Mouse (Mus musculus): ENCODE results near the gene Ctcf. TPM values are rescaled to one million over a fixed set of nuclear protein-coding genes. Genes with fewer than 3 reads are reported as not detected.

The Ctcf gene
- total RNA-seq, 2 experiments from 2014 or later, result 112 to 113 TPM

- no peak for ATAC-seq (replicated peaks; ENCODE audit: low FRiP score, low TSS enrichment, poor library complexity, severe bottlenecking)
Observed at GRCm38 (mm10) chr8:105722861-105723260, 86.5 kb downstream of the Ctcf start.

- no peak for ATAC-seq (replicated peaks; ENCODE audit: low FRiP score, low TSS enrichment, poor library complexity, severe bottlenecking)
Observed at GRCm38 (mm10) chr8:105725726-105726125, 89.4 kb downstream of the Ctcf start.

GRCm38 (mm10) chr8:105727397-105728124 lies 91.2 kb downstream of the Ctcf start:
- ATAC-seq (replicated peaks; ENCODE audit: low FRiP score, low TSS enrichment, poor library complexity, severe bottlenecking), result peak; percentile 81

- peak; percentile 91 for ATAC-seq (replicated peaks; ENCODE audit: low FRiP score, low TSS enrichment, poor library complexity, severe bottlenecking)
Observed at GRCm38 (mm10) chr8:105732186-105732585, 95.8 kb downstream of the Ctcf start.

Other genes starting within 250 kb of the Ctcf start
- gene Kctd19, start 223.1 kb upstream of the Ctcf start, total RNA-seq (2014; fragmentation: Nextera tagmentation), result not detected in 2 replicates
- not detected in 2 replicates for gene Kctd19, start 223.1 kb upstream of the Ctcf start, total RNA-seq (2017)
- gene Lrrc36, start 223.0 kb upstream of the Ctcf start, total RNA-seq (2014; fragmentation: Nextera tagmentation), result 0.61 and 1.5 TPM in 2 replicates
- gene Lrrc36, start 223.0 kb upstream of the Ctcf start, total RNA-seq (2017), result 0.46 TPM in 1 of 2 replicates, not detected in the other
- 0.45 and 1.4 TPM in 2 replicates for gene Tppp3, start 165.0 kb upstream of the Ctcf start, total RNA-seq (2014; fragmentation: Nextera tagmentation)
- gene Tppp3, start 165.0 kb upstream of the Ctcf start, total RNA-seq (2017), result 1.3 TPM in 1 of 2 replicates, not detected in the other
- 8.4 and 12.8 TPM in 2 replicates for gene Zdhhc1, start 139.7 kb upstream of the Ctcf start, total RNA-seq (2014; fragmentation: Nextera tagmentation)
- gene Zdhhc1, start 139.7 kb upstream of the Ctcf start, total RNA-seq (2017), result 2.2 and 3.8 TPM in 2 replicates
- 0.20 TPM in 1 of 2 replicates, not detected in the other for gene Hsd11b2, start 117.8 kb upstream of the Ctcf start, total RNA-seq (2014; fragmentation: Nextera tagmentation)
- gene Hsd11b2, start 117.8 kb upstream of the Ctcf start, total RNA-seq (2017), result 0.19 TPM in 1 of 2 replicates, not detected in the other
- 51.9 and 70.3 TPM in 2 replicates for gene Atp6v0d1, start 70.5 kb upstream of the Ctcf start, total RNA-seq (2014; fragmentation: Nextera tagmentation)
- 21.0 and 32.0 TPM in 2 replicates for gene Atp6v0d1, start 70.5 kb upstream of the Ctcf start, total RNA-seq (2017)
- 148 and 206 TPM in 2 replicates for gene Ripor1, start 31.3 kb upstream of the Ctcf start, total RNA-seq (2014; fragmentation: Nextera tagmentation)
- gene Ripor1, start 31.3 kb upstream of the Ctcf start, total RNA-seq (2017), result 16.7 and 20.6 TPM in 2 replicates
- not detected in 2 replicates for gene Agrp, start 825 bp downstream of the Ctcf start, total RNA-seq (2014; fragmentation: Nextera tagmentation)
- not detected in 2 replicates for gene Agrp, start 825 bp downstream of the Ctcf start, total RNA-seq (2017)
- 5.7 and 7.1 TPM in 2 replicates for gene Carmil2, start 49.7 kb downstream of the Ctcf start, total RNA-seq (2014; fragmentation: Nextera tagmentation)
- 1.1 and 2.7 TPM in 2 replicates for gene Carmil2, start 49.7 kb downstream of the Ctcf start, total RNA-seq (2017)
- gene Acd, start 64.5 kb downstream of the Ctcf start, total RNA-seq (2014; fragmentation: Nextera tagmentation), result 60.3 and 83.6 TPM in 2 replicates
- 20.6 and 46.8 TPM in 2 replicates for gene Acd, start 64.5 kb downstream of the Ctcf start, total RNA-seq (2017)
- 9.1 and 16.5 TPM in 2 replicates for gene Pard6a, start 64.6 kb downstream of the Ctcf start, total RNA-seq (2014; fragmentation: Nextera tagmentation)
- 2.6 and 13.0 TPM in 2 replicates for gene Pard6a, start 64.6 kb downstream of the Ctcf start, total RNA-seq (2017)
- not detected in 2 replicates for gene 4933405L10Rik, start 71.1 kb downstream of the Ctcf start, total RNA-seq (2014; fragmentation: Nextera tagmentation)
- gene 4933405L10Rik, start 71.1 kb downstream of the Ctcf start, total RNA-seq (2017), result not detected in 2 replicates
- gene Enkd1, start 71.6 kb downstream of the Ctcf start, total RNA-seq (2014; fragmentation: Nextera tagmentation), result 15.8 and 25.4 TPM in 2 replicates
- 7.4 and 9.9 TPM in 2 replicates for gene Enkd1, start 71.6 kb downstream of the Ctcf start, total RNA-seq (2017)
- gene Gfod2, start 122.1 kb downstream of the Ctcf start, total RNA-seq (2014; fragmentation: Nextera tagmentation), result 2.3 and 2.7 TPM in 2 replicates
- gene Gfod2, start 122.1 kb downstream of the Ctcf start, total RNA-seq (2017), result 3.1 and 9.8 TPM in 2 replicates
- gene Ranbp10, start 190.8 kb downstream of the Ctcf start, total RNA-seq (2014; fragmentation: Nextera tagmentation), result 34.9 and 36.4 TPM in 2 replicates
- gene Ranbp10, start 190.8 kb downstream of the Ctcf start, total RNA-seq (2017), result 8.3 and 16.0 TPM in 2 replicates
- not detected in 2 replicates for gene Tsnaxip1, start 191.2 kb downstream of the Ctcf start, total RNA-seq (2014; fragmentation: Nextera tagmentation)
- not detected in 2 replicates for gene Tsnaxip1, start 191.2 kb downstream of the Ctcf start, total RNA-seq (2017)
- gene Cenpt, start 216.7 kb downstream of the Ctcf start, total RNA-seq (2014; fragmentation: Nextera tagmentation), result 32.0 and 47.6 TPM in 2 replicates
- 14.2 and 20.0 TPM in 2 replicates for gene Cenpt, start 216.7 kb downstream of the Ctcf start, total RNA-seq (2017)
- 24.4 and 27.1 TPM in 2 replicates for gene Thap11, start 218.6 kb downstream of the Ctcf start, total RNA-seq (2014; fragmentation: Nextera tagmentation)
- gene Thap11, start 218.6 kb downstream of the Ctcf start, total RNA-seq (2017), result 18.5 and 33.4 TPM in 2 replicates
- gene Nutf2, start 224.0 kb downstream of the Ctcf start, total RNA-seq (2014; fragmentation: Nextera tagmentation), result 174 and 237 TPM in 2 replicates
- 29.3 and 101 TPM in 2 replicates for gene Nutf2, start 224.0 kb downstream of the Ctcf start, total RNA-seq (2017)
- 45.9 and 46.3 TPM in 2 replicates for gene Edc4, start 244.3 kb downstream of the Ctcf start, total RNA-seq (2014; fragmentation: Nextera tagmentation)
- gene Edc4, start 244.3 kb downstream of the Ctcf start, total RNA-seq (2017), result 25.9 and 38.4 TPM in 2 replicates